Mouse (Mus musculus) ZHBTc4 (cell line): Measurements from ENCODE around the gene Gm17361.
"Not testable (repeated sequence)": the region's sequence is repeated elsewhere in the genome, so short reads cannot be mapped to it uniquely, and the experiment has no call there.

Experiments
- DNase-seq: peaks from one replicate; pipeline ENCODE4 v3.0.0-alpha.2; 2011; ENCODE audit warnings: low read depth, low spot score

Gene Gm17361

GRCm38 (mm10) chrX:125003863-125004262 lies at the start of gene Gm17361:
Gene Gm17361, plus strand, starts transcription at chrX:125004163.
- not testable (repeated sequence) for DNase-seq
